ENCODE assay signal across 18 mouse cellular contexts in the genomic region with DNA sequence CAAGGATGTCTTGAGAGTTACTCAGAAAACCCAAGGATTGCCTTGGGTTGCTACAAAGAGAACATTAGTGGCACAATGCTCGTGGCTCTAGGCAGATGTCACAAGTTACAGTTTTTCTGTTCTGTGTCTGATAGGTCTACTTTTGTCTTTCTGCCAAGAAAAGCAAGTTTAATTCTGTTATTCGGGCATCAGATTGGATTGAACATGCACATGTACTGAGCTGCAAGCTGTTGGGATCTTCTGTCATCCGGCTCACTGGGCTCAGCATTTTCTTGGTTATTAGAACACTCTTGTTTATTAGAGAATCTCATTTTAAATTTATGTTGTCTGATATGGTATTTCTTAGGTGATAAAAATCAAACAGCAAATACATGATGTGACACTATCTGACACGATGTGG.
DNase-seq lines count a peak whose midpoint lies in the region; ATAC-seq and TF ChIP-seq lines count a peak whose summit lies in the region.
"Had no signal": no experiment of that assay in that cellular context is flagged by ENCODE, and none has a peak within 500 bp of the region (broad histone marks: within the 10 kb centered on the region; RNA-seq: fewer than 3 reads in every experiment).

No protein-coding gene starts in this region.

- TF ChIP-seq CTCF in forebrain, postnatal 0 days (IDR thresholded peaks at IDR 0.05; ENCODE audit: low read depth) = no peak
- no peak for TF ChIP-seq CTCF in Patski (IDR thresholded peaks at IDR 0.05)
- TF ChIP-seq CTCF in brain, embryonic 14.5 days (IDR thresholded peaks at IDR 0.05; ENCODE audit: borderline replicate concordance, extremely low read depth, insufficient read depth, insufficient read length) = no peak

- no peak for TF ChIP-seq POLR2A in brain, embryonic 14.5 days (IDR thresholded peaks at IDR 0.05; ENCODE audit: borderline replicate concordance, extremely low read depth, insufficient read depth, insufficient read length, poor library complexity, severe bottlenecking)

- H3K4me3 ChIP-seq in forebrain, postnatal 0 days (ENCODE audit: low read depth, low read length) = no peak overlapping the region
- no peak overlapping the region for H3K4me3 ChIP-seq in forebrain, embryonic 13.5 days
- H3K4me3 ChIP-seq: embryonic facial prominence, embryonic 12.5 days; forebrain, embryonic 12.5 days; heart, embryonic 12.5 days; hindbrain, embryonic 10.5 days had no signal

- no peaks in the 10 kb centered on the region for H3K4me1 ChIP-seq in forebrain, postnatal 0 days (ENCODE audit: insufficient read depth)
- no peaks in the 10 kb centered on the region for H3K4me1 ChIP-seq in forebrain, embryonic 13.5 days
- H3K4me1 ChIP-seq: embryonic facial prominence, embryonic 12.5 days; forebrain, embryonic 12.5 days; heart, embryonic 12.5 days; hindbrain, embryonic 10.5 days had no signal

- no peaks in the 10 kb centered on the region for H3K36me3 ChIP-seq in forebrain, postnatal 0 days (ENCODE audit: insufficient read depth)
- no peaks in the 10 kb centered on the region for H3K36me3 ChIP-seq in forebrain, embryonic 13.5 days (ENCODE audit: poor library complexity, severe bottlenecking)
- H3K36me3 ChIP-seq: embryonic facial prominence, embryonic 12.5 days; forebrain, embryonic 12.5 days; heart, embryonic 12.5 days; hindbrain, embryonic 10.5 days had no signal

- peak; percentile 39 for DNase-seq in forebrain, postnatal 0 days
- no peak for DNase-seq in Patski (ENCODE audit: low read depth, low spot score)
- peak; percentile 40 for DNase-seq in brain, embryonic 14.5 days (ENCODE audit: low read depth)
- DNase-seq in layer of hippocampus, postnatal 14 days (ENCODE audit: low spot score in 2 of 2) = peak; percentile 31 to 83
- DNase-seq in spleen, postnatal 4 days (ENCODE audit: low spot score in 2 of 2) = no peak
- DNase-seq: adrenal gland, adult 2 months; adrenal gland, postnatal 25 days; cerebellum, adult 11-12 months; cerebellum, adult 9-10 months; cerebellum, postnatal 25 days; gastrocnemius, postnatal 25 days had no signal

- no peaks in the 10 kb centered on the region for H3K27me3 ChIP-seq in forebrain, postnatal 0 days (ENCODE audit: insufficient read depth, low read length)
- no peaks in the 10 kb centered on the region for H3K27me3 ChIP-seq in forebrain, embryonic 13.5 days
- no peaks in the 10 kb centered on the region for H3K27me3 ChIP-seq in Patski
- H3K27me3 ChIP-seq: CH12.LX; embryonic facial prominence, embryonic 12.5 days; forebrain, embryonic 12.5 days; heart, embryonic 12.5 days had no signal

- H3K9me3 ChIP-seq in forebrain, postnatal 0 days (ENCODE audit: low read length) = no peaks in the 10 kb centered on the region
- H3K9me3 ChIP-seq in forebrain, embryonic 13.5 days (replicated peaks) = no peaks in the 10 kb centered on the region
- H3K9me3 ChIP-seq: embryonic facial prominence, embryonic 12.5 days; forebrain, embryonic 12.5 days; heart, embryonic 12.5 days; hindbrain, embryonic 10.5 days had no signal

- no peak overlapping the region for H3K9ac ChIP-seq in forebrain, postnatal 0 days
- no peak overlapping the region for H3K9ac ChIP-seq in forebrain, embryonic 13.5 days
- H3K9ac ChIP-seq: embryonic facial prominence, embryonic 12.5 days; forebrain, embryonic 12.5 days; heart, embryonic 12.5 days; hindbrain, embryonic 14.5 days had no signal

- CTCF ChIA-PET in Patski (lab: Charles Lee) = no interaction called here

- H3K4me2 ChIP-seq in forebrain, postnatal 0 days (ENCODE audit: low read depth) = no peak overlapping the region
- H3K4me2 ChIP-seq in forebrain, embryonic 13.5 days = no peak overlapping the region
- H3K4me2 ChIP-seq: embryonic facial prominence, embryonic 12.5 days; forebrain, embryonic 12.5 days; heart, embryonic 12.5 days; hindbrain, embryonic 14.5 days had no signal

- in situ Hi-C loops in Patski (cut with MboI; ENCODE audit: low pct_unique_long_range_greater_than_20kb) = no loop called here

- POLR2A ChIA-PET in Patski (lab: Charles Lee) = no interaction called here

- H3K27ac ChIP-seq in forebrain, postnatal 0 days (ENCODE audit: low read depth, low read length) = no peak overlapping the region
- no peak overlapping the region for H3K27ac ChIP-seq in forebrain, embryonic 13.5 days
- H3K27ac ChIP-seq: embryonic facial prominence, embryonic 12.5 days; forebrain, embryonic 12.5 days; hindbrain, embryonic 10.5 days; hindbrain, embryonic 14.5 days had no signal

- WGBS in forebrain, postnatal 0 days = 53% methylated on average over 4 of the region's 4 CpGs
- WGBS in forebrain, embryonic 13.5 days = 81% methylated on average over 4 of the region's 4 CpGs

- ATAC-seq in forebrain, postnatal 0 days = peak; percentile 58; the same call in 1 of the 2 replicates
- ATAC-seq in forebrain, embryonic 13.5 days = no peak
- ATAC-seq in Patski = peak; percentile 55

Comparison
In these comparisons a context has a peak if more than half of its experiments do, and no peak if none do; other contexts are left out.
1. DNase-seq: peak in forebrain, postnatal 0 days (single experiment), brain, embryonic 14.5 days (single experiment) and layer of hippocampus, postnatal 14 days (2 of 2); none in Patski (single experiment) and spleen, postnatal 4 days (0 of 2).